Mouse (Mus musculus) testis, postnatal 10 days (tissue): ENCODE results near the gene Gm21750.
"Not testable (repeated sequence)": the region's sequence is repeated elsewhere in the genome, so short reads cannot be mapped to it uniquely, and the experiment has no call there.

Experiments
- DNase-seq: peaks from one replicate; pipeline ENCODE4 v3.0.0; 2021; ENCODE audit warnings: low spot score

The Gm21750 gene

GRCm38 (mm10) chr14:73660925-73661324, at the start of gene Gm21750:
Gene Gm21750, plus strand, starts transcription at chr14:73661225.
- not testable (repeated sequence) for DNase-seq

DNA sequence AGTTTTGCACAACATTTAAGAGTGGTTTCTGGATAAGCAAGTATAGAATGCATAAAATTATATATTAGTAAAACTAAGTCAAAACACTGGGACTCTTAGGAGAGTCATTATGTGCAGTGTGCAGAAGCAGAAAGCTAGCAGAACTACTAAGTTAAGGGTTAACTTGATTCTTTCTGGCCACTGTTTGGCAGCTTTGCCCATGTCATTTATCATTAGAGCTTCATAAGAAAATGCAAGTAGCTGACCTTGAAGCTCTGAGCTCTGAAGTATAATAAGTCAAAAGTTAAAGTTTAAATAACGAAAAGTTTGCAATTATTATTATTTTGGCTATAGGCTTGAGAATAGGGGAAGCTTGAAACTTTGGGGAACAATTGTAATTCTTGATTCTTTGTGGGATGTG, 46.1 kb upstream of the Gm21750 start:
- not testable (repeated sequence) for DNase-seq

- no peak for DNase-seq
Observed at GRCm38 (mm10) chr14:73620880-73621279, 40.1 kb upstream of the Gm21750 start.

DNA sequence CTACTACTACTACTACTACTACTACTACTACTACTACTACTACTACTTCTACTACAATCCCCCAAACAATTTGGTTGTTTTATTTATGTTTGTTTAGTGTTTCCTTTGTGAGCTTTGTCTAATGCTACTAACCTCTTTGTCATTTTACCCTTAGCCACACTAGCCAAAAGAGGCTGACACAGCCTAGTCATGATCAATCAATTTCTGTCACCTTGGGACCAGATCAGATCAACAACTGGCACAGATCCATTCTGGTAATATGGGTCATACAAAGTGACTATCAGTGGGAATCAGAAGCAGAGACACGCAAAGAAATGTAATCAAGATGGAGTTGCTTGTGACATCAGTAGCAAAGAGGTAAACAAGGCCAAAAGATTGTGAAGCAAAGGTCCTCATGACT, 38.0 kb upstream of the Gm21750 start:
- DNase-seq: no peak

- no peak for DNase-seq
Observed at GRCm38 (mm10) chr14:73625469-73625868, 35.6 kb upstream of the Gm21750 start.

DNA sequence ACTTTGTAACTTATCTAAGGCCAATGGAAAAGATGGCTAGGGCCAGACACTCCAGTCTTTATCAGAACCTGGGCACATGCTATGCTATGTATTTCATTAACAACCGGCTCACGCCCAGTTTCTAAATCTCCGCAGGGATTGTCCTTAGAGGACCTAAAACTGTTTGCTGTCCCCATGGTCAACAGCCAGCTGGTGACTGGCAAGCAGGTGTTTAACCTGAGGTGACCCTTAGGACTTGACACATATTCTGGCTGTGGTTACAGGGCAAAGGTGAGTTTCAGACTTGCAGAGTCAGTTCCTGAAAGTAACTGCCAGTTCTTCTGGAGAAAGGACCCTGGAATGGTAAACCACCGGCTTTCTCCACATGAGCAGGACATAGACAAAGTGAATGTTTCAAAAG, 29.5 kb upstream of the Gm21750 start:
- no peak for DNase-seq

DNA sequence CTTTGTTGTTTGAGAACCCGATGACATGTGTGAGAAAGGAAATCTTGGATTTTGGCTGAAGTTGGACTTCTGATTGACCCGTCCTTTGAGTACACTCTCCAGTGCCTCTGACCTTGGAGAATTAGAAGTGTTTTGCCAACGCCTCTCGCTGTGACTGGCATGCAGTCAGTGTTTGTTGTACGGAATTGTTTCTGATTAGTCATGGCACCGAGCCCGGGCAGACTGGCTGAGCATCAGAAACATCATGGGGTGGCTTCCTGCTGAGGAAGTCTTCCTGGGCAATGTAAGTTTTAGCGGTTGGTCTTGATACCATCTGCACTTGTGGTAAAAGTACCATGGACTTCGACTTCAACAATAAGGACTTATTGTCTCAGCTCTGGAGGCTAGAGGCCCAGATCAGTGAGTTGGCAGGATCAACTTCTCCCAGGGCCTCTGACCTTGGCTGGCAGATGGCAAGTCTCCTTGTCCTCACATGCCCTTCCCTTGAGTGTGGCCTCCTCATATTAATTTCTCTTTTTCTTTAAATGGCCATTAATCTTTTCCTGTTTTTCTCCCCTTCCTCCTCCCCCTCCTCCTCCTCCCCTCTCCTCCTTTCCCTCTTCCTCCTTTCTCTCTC, 28.3 kb upstream of the Gm21750 start:
- peak; percentile 81 for DNase-seq

DNA sequence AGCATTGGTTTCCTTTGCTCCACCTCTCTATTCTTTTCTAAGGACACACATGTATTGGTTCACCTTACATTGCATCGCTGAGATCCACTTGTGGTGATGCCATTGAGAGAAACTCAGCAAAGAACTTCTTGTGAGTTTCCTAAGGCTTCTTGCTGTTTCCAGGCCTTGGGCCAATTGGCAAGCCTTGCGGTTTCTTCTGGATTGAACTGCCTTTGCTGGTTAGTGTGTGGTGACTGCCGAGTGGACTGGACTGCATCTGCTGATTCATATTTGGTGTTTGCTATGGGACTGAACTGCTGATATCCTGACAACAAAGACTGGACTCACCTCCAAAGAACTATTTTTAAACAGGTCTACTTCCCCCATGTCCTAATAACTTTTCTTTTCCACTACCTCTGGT, 26.7 kb upstream of the Gm21750 start:
- no peak for DNase-seq

DNA sequence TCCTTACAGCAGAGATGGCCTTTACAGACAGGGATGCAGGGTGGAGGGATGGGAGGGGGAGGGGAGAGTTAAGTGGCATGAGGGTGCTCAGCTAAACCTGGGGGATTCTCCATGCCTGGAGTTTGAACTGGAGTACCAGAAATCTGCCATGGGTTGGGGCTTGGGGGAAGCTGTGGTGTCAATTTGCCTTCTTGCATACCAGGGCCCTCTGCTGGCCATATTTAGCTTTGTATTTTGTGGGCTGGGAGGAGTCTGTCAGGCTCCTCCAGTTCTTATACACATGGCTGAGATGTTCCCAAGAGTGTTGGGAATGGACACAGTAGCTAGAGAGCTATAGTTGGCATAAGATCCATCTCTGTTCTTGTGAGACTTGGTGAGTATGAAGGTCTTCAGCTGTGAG, 23.6 kb upstream of the Gm21750 start:
- DNase-seq: no peak

- no peak for DNase-seq
Observed at GRCm38 (mm10) chr14:73650179-73650578, 10.8 kb upstream of the Gm21750 start.

DNA sequence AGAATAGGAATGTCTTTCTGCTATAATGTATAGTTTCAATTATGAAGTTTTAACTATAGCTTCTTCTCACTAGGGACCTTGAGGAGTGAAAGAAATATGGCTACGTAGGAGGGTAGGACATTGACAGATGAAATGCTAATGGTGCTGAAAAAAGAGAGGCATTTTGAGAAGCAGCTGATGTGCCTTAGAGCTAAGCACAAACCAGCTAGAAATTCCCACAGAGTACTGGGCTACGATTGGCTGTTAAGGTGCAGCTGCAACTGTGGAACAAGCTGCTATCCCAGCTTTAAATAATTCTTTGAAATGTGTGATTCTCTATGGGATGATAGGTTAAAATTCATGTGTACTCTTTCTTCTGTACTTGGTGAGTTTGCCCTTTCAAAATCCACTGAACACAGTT, 9.1 kb downstream of the Gm21750 start:
- DNase-seq: no peak

DNA sequence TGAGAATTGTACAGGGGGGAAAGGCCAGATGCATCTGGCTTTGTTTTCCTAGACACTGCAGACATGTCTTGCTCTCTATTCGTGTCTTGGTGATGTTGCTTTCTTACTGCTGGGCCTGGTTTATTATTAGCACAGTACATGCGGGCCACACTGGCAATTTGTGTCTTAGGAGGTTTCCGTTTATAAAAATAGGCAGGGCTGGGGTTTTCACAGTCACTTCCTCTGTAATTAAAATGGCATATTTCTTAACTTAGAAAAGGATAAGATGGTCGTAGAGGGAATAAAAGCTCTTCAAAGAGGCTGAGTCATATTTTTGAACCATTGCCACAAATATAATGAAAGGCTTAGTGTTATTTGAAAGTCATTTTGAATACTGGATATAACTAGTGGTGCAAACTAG, 26.7 kb downstream of the Gm21750 start:
- DNase-seq: no peak

DNA sequence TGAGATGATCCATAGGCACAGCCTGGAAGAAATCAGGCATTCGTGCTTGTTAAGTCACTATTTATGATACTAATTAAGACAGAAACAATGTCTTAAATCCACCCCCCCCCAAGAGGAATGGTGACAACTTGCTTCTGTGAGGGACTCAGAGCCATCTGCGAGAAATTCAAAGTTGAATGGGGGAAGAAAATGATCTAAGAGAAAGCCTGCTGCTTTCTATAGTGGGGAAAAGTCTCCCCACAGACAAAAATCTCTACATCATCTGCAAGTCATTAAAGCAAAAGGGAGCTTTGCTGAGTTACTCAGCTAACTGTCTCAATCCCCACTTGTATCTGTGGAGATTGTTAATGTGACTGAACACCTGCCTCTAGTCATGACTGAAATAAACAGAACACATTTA, 27.4 kb downstream of the Gm21750 start:
- DNase-seq: no peak

- DNase-seq: no peak
Observed at GRCm38 (mm10) chr14:73700256-73700655, 39.2 kb downstream of the Gm21750 start.

DNA sequence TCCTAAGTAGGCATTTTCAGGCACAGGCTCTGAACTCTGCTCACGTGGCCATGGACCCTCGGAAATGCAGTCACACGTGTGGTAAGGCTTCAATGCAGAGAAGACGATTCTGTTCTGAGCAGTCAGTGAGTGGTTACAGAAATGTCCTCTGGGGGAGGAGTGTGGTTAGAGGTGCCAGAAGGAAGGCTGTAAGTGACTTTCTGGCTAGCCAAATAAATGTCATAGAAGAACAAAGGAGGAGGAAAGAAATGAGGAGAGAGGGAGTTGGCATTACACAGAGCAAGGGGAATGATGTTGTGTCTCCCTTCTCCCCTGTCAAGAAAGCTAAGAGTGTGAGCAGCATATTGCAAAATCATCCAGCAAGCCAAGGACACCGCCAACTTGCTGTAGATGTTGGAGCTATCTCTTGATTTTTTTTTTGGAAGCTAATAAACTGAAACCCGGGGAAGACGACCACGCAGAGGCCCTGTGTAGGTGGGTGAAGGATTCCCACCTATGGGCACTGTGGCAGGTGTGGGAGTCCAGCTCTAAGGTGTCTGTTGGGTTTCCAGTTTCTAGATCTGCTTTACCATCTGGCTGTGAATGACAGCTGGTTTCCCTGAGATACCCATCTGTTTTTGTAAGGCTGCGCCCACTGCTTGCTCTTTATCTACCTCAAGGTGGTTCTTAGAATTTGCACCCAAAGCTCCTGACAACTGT, 48.5 kb downstream of the Gm21750 start:
- no peak for DNase-seq
